Mouse (Mus musculus): ENCODE data around the gene Tuba4a.

GRCm38 (mm10) chr1:75181377-75181870 is 38.2 kb downstream of the Tuba4a start:
- TF ChIP-seq CTCF (IDR thresholded peaks at IDR 0.05; ENCODE audit: extremely low read depth, insufficient read length, insufficient replicate concordance, low read depth, low read length) (no peak), POLR2A (IDR thresholded peaks at IDR 0.05; ENCODE audit: low read depth, low read length) (no peak)
